Mouse (Mus musculus) monocyte, adult 5-6 weeks (primary cell): ENCODE data around the gene Ascl5. TPM values are rescaled to one million over a fixed set of nuclear protein-coding genes. Genes with fewer than 3 reads are reported as not detected.

ENCODE experiments used
- ATAC-seq: fragments of 153-309, 156-312 bp; replicated peaks from 2 replicates; pipeline ENCODE4 v1.8.0; 2017; ENCODE audit warnings: mild to moderate bottlenecking; ENCODE audit not compliant: low TSS enrichment, insufficient number of reproducible peaks, severe bottlenecking, poor library complexity, low FRiP score
- total RNA-seq: library from RNA; stranded (forward); fragments of 200-1000, 200-491, 200-594 nt; gene quantifications from 3 replicates; pipeline ENCODE4 v1.2.3, GENCODE M21; 2017

Gene Ascl5
- total RNA-seq = not detected in 3 replicates

GRCm38 (mm10) chr1:136050312-136051012, at the start of gene Ascl5:
Ascl5 (plus strand) TSS chr1:136050804.
- no peak for ATAC-seq

GRCm38 (mm10) chr1:136001438-136001837, 49.2 kb upstream of the Ascl5 start:
- ATAC-seq = no peak

GRCm38 (mm10) chr1:136006292-136006748, 44.3 kb upstream of the Ascl5 start, which contains the start of gene Igfn1:
Igfn1 (minus strand) TSS chr1:136006342.
- no peak for ATAC-seq

- peak; percentile 92 for ATAC-seq
These were observed 43.1 kb upstream of the Ascl5 start, which contains the start of gene Tmem9 for GRCm38 (mm10) chr1:136007211-136008158. Tmem9 (plus strand) TSS chr1:136008150.

- ATAC-seq = 0 out of 2 replicates have a peak, but pooled peaks have one; percentile 27
These were observed 42.5 kb upstream of the Ascl5 start for GRCm38 (mm10) chr1:136008159-136008533.

GRCm38 (mm10) chr1:136010247-136010646, 40.4 kb upstream of the Ascl5 start:
- no peak for ATAC-seq

GRCm38 (mm10) chr1:136013513-136013912, 37.1 kb upstream of the Ascl5 start:
- no peak for ATAC-seq

GRCm38 (mm10) chr1:136014796-136015502, 35.7 kb upstream of the Ascl5 start:
- ATAC-seq = no peak

- no peak for ATAC-seq
These were observed 33.3 kb upstream of the Ascl5 start for GRCm38 (mm10) chr1:136017307-136017706.

GRCm38 (mm10) chr1:136017907-136018313, 32.7 kb upstream of the Ascl5 start:
- peak; percentile 96 for ATAC-seq

- no peak for ATAC-seq
These were observed 32.0 kb upstream of the Ascl5 start for GRCm38 (mm10) chr1:136018390-136019189.

- no peak for ATAC-seq
These were observed 20.4 kb upstream of the Ascl5 start for GRCm38 (mm10) chr1:136030201-136030600.

- ATAC-seq = no peak
These were observed 18.9 kb upstream of the Ascl5 start for GRCm38 (mm10) chr1:136031697-136032096.

- no peak for ATAC-seq
These were observed 17.6 kb upstream of the Ascl5 start for GRCm38 (mm10) chr1:136032961-136033360.

GRCm38 (mm10) chr1:136038746-136039538, 11.7 kb upstream of the Ascl5 start:
- no peak for ATAC-seq

- ATAC-seq = no peak
These were observed 10.2 kb upstream of the Ascl5 start for GRCm38 (mm10) chr1:136040452-136040851.

GRCm38 (mm10) chr1:136040874-136041273, 9.7 kb upstream of the Ascl5 start:
- no peak for ATAC-seq
